Mouse (Mus musculus) gastrocnemius, postnatal 10 days (tissue): ENCODE results near the gene Ppargc1a. TPM values are rescaled to one million over a fixed set of nuclear protein-coding genes. Genes with fewer than 3 reads are reported as not detected.

Source experiments
- DNase-seq: peaks from one replicate; pipeline ENCODE4 v3.0.0; 2021; ENCODE audit warnings: mixed read lengths
- total RNA-seq, 2 experiments: library from RNA; stranded (reverse); gene quantifications; 2 replicates each; pipeline ENCODE4 v1.2.3; 2021

Gene Ppargc1a
- total RNA-seq, 2 experiments from 2014 or later, result 22.4 to 27.0 TPM

DNA sequence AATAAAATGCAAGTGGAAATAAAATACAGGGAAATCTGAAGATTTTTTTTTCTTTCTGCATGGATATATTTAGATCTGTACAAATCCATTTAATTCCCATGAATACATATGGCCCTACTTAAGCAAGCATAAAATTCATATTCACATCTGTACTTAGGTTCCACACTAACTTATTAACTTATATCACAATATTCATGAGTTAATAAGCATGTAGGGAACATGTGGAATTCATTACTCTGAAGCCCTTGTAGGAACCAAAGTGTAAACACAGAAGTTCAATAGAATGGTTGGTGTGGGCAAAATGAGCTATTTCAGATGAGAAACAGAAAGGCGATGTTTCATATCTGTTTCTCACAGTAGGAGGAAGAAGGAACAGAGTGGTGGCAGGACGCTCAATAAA, 62.9 kb downstream of the Ppargc1a start:
- no peak for DNase-seq

DNA sequence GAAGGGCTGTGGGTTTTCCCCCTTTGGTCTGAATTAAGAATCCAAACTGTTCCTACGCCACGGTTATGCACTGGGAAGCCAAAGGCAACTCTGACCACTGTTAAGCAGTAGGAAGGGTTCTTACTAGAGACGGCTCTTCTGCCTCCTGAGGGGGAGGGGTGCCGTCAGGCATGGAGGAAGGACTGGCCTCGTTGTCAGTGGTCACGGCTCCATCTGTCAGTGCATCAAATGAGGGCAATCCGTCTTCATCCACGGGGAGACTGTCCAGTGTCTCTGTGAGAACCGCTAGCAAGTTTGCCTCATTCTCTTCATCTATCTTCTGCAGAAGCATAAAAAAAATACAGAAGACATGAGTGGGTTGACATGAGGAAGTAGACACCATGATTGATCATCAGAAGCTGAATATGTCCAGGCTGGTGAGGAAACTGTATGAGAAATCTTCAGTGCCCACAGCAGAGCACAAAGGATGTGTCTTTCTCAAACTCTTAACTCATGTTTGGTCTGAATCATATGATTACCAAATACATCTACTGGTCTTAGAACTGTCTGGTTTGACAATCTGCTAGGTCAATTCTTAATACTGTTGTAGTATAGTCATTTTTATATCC, 69.5 kb downstream of the Ppargc1a start:
- no peak for DNase-seq

DNA sequence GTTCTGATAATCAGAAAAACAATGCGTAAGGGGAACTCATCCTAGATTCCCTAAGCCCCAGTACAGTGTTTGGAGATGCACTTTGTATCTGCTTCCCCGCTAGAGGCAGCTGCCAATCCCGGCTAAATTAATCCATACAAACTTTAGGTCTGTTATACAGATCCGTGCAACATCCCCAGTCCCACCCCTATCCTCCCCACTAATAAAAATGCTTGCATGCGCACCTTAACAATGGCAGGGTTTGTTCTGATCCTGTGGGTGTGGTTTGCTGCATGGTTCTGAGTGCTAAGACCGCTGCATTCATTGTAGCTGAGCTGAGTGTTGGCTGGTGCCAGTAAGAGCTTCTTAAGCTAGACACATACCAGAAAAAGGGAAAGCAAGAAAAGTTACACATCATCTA, 72.1 kb downstream of the Ppargc1a start:
- DNase-seq, result no peak

DNA sequence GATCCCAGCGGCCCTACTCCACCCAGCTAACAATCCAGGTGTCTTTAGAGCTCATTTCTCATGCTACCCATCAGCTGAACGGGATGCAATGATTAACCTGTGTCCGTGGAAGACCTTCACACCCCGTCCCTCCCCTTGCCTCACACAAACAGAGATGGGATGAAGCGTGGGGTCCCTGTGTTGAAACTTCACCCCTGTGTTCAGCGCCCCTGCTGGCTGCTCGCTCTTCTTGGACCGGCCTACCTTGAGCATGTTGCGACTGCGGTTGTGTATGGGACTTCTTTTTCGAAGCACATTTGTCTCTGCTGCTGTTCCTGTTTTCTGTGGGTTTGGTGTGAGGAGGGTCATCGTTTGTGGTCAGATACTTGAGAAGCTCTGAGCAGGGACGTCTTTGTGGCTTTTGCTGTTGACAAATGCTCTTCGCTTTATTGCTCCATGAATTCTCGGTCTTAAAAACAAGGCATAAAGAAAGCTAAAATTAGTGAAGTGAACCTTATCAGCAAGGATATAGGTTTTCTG, 73.1 kb downstream of the Ppargc1a start:
- no peak for DNase-seq

DNA sequence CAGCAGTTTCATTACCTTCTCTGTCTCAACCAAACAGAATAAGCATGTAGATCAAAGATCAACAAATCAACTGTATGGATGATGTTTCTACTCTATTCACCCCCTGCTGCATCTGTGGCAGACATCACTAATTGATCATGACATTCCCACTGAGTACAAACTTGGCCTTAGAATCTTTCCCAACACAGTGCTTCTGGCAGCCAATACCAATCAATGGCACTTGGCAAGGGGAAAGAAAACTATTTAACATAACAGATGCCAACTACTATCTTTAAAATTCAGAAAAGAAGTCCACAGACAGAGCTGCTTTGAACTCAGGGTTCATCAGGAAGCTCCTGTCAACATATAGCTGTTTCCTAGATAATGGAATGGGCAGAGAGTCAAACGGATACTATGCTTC, 83.8 kb downstream of the Ppargc1a start:
- DNase-seq, result no peak

DNA sequence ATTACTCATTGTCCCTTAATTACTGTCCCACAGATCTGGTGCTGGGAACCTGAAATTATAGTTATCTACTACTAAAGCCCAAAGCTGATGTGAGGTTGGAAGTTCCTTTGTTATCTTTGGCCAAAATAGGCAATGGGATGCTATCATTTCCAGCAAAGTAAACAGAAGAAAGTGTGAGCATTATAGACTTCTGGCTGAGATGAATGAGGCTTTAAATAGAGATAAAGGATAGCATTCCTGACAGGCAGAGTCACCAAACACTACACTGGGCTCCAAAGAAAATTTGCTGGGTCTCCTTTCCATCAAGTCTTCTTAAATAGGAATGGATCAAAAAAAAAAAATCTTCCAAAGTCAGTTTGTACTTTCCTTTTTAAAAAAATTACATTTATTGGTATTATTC, 87.7 kb downstream of the Ppargc1a start:
- DNase-seq, result no peak

DNA sequence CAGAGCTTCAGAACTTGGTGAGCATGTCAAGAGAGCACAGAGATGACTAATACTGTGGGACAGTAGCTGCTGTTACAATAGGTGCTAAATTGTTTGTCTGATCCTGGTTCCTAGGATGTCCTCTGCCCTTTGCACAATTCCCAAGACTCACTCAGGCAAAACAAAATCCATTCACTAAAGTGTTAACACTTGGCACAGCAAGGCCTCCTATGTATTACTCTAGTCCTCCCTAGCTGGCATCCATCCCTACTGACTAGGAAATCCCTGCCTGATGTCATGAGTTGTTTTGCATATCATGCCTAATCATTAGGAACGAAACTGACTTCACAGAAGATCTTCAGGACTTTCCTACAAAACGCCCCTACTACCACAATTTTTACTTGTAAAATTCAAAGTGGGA, 88.1 kb downstream of the Ppargc1a start:
- no peak for DNase-seq

DNA sequence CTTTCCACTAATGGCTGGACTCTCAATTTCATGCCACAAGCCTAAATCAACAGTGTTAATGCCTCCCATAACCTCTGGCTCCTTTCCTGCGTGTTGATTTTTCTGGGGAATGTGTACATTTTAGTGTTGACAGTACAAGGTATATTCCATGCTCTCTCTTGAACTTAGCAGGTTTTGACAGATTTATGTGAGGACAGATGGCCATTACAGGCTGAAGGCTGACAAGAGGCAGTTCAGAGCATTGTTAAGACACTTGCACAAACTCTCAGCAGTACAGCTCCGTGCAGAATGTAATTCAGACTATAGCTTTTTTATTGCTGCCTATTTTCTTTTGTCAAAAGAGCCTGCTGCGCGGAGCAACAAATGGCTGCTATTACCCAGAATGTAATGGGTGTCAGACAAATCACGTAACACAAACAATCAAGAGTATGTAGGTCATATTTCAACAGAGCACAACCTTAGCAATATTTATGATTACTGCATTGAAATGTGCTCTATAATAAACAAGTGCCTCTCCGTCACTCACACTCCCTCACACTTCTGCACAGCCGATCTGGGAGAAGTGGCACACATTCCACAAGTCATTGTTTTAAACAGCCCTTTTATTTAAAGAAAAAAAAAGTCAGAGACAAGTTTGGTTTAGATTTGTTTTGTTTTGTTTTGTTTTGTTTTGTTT, 89.1 kb downstream of the Ppargc1a start:
- no peak for DNase-seq

DNA sequence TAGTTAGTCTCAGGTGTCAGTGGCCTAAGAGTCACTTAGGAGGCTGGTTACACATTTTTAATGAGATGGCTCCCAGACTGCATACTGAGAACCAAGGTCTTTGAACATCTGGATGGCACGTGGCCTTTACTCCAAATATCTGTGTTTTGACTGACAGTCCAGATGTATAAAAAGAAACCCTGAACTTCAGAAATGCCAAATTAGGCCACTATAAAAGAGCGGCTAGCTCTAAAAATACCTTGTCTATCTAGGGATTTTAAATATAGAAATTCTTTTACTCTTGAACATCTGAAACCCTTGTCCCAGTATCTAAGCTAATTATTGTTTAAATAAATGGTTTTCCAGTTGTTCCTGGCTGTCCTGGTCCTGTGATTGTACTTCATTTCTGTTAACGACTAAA, 90.4 kb downstream of the Ppargc1a start:
- no peak for DNase-seq

DNA sequence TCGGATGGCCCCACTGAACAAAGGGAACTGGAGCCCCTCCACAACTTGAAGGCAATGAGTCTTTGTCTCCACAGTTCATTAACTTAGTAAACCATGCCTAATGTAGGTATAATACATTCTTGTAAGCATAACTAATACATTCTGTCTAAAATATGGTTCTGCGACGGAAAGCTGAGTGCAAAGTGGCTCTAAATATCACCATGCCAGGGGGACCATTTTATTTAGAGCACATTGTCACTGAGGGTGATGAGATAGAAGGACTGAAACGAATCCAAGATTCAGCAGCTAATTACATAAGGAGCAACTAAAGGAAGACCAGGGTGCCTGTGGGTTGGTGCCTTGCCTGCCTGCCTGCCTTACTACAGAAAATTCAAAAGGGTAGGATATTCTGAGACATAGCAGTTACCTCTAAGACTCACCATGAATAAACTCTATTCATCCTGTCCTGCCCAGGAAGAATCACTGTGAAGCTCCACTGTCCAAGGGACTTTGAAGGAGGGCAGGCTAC, 92.4 kb downstream of the Ppargc1a start:
- no peak for DNase-seq

DNA sequence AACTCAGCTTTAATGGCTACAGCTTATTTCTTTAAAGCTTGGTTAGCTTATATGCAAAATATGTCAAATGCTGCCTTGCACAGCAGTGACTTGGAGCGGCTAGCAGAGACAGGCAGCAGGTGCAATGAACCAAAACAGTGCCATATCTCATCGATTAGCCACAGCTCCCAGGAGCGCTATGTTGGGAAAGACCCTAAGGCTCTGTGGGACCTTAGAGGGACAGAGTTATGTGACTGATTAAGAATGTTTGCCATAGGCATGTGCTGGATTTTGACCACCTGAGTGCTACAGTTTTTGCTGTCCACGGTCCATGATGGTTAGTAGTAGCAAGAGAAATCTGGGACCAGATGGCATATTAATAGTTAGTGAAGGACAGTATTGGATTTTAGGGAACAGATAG, 95.9 kb downstream of the Ppargc1a start:
- no peak for DNase-seq

DNA sequence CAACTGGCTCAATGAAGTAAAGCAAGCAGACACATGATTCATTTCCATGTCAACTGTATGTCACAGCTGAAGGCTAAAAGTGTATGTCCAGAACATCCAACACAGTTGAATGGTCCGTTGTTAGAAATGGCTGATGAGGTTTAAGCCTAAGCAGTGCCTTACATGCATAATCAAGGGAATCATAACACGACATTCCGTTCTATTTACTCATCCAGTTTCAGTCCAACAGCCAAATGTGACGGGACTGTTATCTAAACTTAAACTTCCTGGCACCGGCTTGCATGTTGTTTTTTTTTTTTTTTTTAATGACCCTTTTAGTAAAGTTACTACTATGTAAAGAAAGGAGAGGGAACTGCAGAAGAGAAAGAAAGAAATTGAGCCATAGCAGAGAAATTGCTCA, 101.5 kb downstream of the Ppargc1a start:
- DNase-seq, result no peak

DNA sequence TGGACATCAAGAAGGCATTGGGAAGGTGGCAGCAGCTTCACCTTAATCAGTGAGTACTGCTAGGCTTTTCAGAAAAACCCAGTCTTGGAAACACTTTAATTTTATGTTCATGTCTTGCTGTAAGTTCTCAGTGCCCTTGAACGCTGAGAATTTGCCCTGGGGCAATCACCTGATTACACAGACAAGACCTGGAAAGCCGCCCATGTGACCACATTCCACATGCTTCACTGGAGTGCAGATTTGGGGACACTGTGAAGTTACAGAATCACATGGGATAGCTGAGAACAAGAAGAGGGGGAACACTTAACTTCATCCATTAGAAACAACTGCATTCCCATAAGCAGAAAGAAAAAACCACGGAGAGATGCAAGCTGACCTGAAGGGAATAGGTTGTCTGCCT, 115.5 kb downstream of the Ppargc1a start:
- DNase-seq, result no peak

DNA sequence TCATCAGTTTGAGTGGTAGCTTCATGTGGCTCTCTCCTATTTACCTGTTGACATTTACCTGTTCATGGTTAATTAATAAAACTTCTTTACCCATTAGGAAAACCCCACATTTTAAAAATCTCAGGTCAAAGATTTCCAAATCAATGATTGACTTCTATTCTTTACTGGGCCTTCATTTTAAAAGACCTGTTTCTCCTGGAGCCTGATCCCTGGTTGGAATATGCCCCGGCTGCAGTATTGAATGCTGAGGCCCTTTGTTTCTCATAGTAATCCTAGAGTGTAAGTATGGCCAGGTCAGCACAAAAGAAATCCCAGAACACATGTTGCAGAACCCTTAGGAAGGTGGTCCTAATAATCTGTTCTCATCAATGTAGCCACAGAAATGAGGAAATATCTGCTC, 119.9 kb downstream of the Ppargc1a start:
- DNase-seq, result no peak

DNA sequence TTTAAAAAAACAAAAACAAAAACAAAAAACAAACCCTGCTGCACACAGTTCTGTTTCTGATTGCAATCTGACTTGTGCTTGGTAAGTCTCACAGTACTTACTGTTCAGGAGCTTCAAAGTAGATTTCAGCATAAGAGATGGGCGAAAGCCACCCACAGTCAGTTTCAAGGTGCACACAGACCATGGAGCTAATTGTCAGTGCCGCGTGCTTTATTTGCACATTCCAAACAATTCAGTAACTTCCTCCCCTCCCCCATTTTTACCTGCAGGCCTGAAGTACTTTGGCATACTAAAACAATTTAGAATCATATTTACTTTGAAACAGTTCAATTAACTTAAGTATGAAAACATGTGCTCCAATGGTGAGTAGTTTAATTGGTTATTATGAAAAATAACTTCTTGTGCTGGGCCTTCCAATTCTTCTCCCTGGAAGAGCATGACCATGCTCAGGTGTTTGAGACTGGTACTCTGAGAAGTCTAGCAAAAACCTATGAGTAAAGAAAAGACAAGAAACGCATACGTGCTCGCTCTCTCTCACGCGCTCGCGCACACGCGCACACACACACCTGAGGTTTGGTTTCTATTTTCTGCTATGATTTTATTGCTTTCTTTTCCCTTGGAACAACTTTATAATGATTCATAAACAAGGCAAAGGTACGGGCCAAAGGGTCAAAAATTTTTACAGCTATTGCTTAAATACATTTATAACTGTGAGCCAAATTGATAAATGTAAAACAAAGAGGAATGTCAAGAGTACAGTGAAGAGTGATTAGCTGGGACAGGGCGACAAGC, 121.0 kb downstream of the Ppargc1a start:
- no peak for DNase-seq

DNA sequence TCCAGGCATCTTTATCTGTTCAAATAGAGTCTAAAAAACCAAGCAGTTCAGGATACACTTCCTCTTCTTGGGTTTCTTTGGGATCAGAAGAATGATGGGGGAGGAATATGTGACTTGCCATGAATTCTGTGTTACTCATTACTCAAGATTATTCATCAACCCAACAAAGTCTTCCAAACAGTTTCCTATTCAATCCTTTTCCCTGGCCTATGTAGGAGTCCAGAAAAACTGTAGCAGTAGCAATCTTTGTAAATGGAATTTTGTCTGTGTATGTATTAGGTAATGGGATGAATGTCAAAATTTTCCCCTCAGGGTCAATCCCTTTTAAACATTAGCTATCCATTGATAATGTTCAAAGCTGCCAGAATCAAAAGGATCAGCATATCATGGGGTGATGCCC, 121.8 kb downstream of the Ppargc1a start:
- no peak for DNase-seq

DNA sequence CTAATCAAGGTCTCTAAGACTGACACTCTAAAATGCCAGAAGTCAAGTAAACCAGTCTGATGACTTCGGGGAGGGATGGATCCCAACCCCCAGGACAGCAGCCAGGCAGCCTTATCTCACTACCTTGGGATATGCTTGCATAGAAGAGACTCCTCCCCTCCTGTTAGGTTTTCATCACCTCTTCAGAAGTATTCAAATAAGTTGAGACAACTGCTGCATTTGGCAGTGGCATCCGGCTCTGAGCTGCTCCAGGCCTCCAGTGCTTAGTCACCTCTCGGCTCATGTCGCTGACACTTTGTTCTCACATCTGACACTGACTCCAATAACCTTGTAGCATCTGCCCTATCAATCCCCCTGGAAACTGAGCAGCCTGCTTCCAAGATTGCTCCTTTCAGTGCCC, 127.8 kb downstream of the Ppargc1a start:
- DNase-seq, result no peak

DNA sequence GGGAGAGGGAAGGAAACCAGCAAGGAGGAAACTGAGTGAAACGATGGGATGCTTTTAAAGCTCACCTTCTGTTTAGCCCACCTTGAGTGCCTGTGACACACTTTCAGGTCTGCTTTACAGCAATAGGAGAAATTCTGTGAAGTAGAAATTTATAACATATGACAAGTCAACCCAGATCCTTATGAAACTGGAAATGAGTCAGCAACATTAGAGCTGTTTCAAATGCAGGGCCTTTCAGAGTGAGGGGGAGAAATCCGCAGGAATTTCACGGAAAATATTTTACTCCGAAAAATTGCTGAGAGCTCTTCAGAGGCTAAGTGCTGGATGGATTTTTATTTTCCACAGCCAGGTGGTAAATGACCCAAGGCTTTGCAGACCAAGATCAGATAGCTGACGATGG, 133.6 kb downstream of the Ppargc1a start:
- DNase-seq, result no peak

DNA sequence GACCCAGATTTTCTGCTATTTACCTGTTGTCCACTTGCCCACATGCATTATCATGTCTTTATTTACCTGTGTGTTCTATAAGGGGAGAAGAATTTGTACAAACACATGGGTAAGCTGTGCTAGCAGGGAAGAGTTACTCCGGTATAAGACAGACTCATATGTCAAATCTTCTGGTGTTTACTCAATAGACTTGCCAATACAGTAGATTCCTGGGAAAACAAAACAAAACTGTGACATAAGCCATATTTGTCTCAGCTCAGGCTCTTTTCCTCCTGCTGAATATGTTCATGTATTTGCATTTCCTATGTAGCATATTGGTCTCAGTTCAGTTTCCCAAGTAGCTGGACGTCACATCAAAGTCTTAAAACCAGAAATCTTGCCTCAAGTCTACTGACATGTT, 135.0 kb downstream of the Ppargc1a start:
- DNase-seq, result no peak

DNA sequence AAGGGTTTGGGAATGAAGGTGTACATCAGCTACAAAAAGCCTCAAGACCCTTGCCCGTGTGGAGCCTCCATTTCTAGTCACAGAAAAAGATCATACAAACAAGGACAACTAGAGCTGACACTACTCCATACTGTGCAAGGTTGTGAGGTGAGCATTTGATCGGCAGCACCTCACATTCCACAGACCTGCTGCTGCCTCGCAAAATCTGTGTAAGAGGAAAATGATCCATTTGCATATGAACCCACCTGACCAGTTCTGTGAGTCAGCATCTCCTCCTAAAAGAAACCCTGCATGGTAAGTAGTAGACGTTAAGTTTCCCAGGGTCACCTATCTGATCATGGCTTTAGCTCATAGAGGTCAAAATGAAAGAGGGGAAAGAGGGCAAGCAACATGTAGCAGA, 135.5 kb downstream of the Ppargc1a start:
- DNase-seq, result no peak

DNA sequence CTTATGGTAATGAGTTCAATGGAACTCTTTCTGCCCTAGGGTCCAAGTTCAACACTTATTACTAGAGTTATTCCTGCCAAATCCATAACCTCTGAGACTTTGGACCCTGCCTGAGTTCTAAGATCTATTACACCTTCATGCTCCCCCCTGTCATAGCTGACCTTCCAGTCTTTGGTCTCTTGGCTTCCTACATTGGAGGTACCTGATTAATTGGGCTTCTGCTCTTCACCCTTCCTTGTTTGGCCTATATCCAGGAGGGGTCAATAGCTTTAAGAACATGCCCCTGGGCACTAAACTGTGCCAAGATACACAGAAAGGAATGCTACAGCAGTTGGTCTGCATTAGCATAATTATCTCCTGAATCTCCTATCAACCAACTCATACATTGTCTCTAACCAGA, 141.1 kb downstream of the Ppargc1a start:
- no peak for DNase-seq

DNA sequence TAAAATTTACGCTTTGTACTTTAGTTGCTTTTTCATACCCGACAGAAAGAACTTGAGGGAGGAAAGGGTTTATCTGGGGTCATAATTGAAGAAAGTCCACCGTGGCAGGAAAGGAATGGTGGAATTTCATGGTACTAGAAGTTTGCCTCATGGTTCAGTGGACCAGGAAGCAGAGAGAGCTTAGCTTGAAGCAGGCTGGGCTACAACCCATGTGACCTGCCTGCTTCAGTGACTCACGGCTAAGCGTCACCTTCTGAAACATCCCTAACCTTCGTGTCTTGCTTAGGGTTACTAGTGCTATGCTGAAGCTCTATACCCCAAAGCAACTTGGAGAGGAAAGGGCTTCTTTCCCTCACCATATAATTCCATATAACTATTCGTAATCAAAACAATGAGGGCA, 151.1 kb downstream of the Ppargc1a start:
- DNase-seq, result no peak

DNA sequence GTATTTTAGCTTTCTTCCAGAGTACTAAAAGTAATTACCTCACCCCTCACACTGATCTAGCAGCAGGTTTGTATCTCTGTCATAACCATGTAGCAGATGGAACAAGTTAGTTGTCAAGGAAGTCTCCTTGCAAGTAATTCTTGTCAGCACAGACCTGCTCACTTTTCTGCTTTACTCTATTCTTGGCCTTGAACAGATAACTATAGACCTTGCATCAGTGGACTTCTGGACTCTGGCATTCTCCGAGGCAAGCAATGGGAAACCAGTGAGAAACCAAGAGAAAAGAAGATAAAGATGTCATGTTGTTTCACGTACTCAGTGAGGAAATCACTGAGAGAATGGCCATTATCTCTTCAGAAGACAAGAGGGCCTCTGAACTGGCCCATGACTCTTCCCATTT, 152.1 kb downstream of the Ppargc1a start:
- no peak for DNase-seq
